Mouse (Mus musculus) small intestine, adult 2 months (tissue): ENCODE measurements around the gene Rasa4. TPM values are rescaled to one million over a fixed set of nuclear protein-coding genes. Genes with fewer than 3 reads are reported as not detected.

Experiments
- H3K27ac ChIP-seq: fragments of 200-500 bp; 2 replicates; pipeline ENCODE4 v1.5.1; 2012; ENCODE audit warnings: low read depth, low read length, control low read depth, inconsistent platforms; ENCODE audit not compliant: insufficient read depth
- H3K27me3 ChIP-seq: fragments of 200-500 bp; 2 replicates; pipeline ENCODE4 v1.6.1; 2012; ENCODE audit warnings: mild to moderate bottlenecking, moderate library complexity, low read length, inconsistent platforms; ENCODE audit not compliant: control insufficient read depth, insufficient read depth
- H3K36me3 ChIP-seq: fragments of 200-500 bp; 2 replicates; pipeline ENCODE4 v1.6.1; 2012; ENCODE audit warnings: mild to moderate bottlenecking, low read length, control low read depth, inconsistent platforms; ENCODE audit not compliant: control insufficient read depth, insufficient read depth
- H3K4me1 ChIP-seq: fragments of 200-500 bp; 2 replicates; pipeline ENCODE4 v1.6.1; 2012; ENCODE audit warnings: low read length, inconsistent platforms, mixed read lengths; ENCODE audit not compliant: control insufficient read depth, insufficient read depth, insufficient read length
- H3K4me3 ChIP-seq: fragments of 200-500 bp; 2 replicates; pipeline ENCODE4 v1.5.1; 2012; ENCODE audit warnings: low read depth, mild to moderate bottlenecking, control low read depth, inconsistent platforms, low read length, moderate library complexity
- CTCF ChIP-seq: fragments of 200-500 bp; IDR thresholded peaks from 2 replicates; pipeline ENCODE4 v1.5.1; 2012; ENCODE audit warnings: low read depth, mild to moderate bottlenecking, control low read depth, inconsistent platforms, low read length, moderate library complexity, mixed read lengths; ENCODE audit not compliant: insufficient replicate concordance, insufficient read length; ENCODE audit errors: extremely low read depth
- POLR2A ChIP-seq: fragments of 200-500 bp; IDR thresholded peaks from 2 replicates; pipeline ENCODE4 v1.6.1; 2012; ENCODE audit warnings: low read depth, mild to moderate bottlenecking, control low read depth, inconsistent platforms, low read length, moderate library complexity
- WGBS: fragments of 180-500 bp; shearing (Covaris S2); methylation state at CpG from one replicate; pipeline ENCODE4 v1.1.7; 2018; 5-methylcytosine and 5-hydroxymethylcytosine counted together
- polyA plus RNA-seq: library from polyadenylated mRNA; depleted of rRNA; stranded (reverse); fragments of >200 nt; gene quantifications from 2 replicates; pipeline ENCODE4 v1.2.3, GENCODE M21; 2012

Rasa4 gene
- polyA plus RNA-seq, 1 experiment, result 42.8 TPM

DNA sequence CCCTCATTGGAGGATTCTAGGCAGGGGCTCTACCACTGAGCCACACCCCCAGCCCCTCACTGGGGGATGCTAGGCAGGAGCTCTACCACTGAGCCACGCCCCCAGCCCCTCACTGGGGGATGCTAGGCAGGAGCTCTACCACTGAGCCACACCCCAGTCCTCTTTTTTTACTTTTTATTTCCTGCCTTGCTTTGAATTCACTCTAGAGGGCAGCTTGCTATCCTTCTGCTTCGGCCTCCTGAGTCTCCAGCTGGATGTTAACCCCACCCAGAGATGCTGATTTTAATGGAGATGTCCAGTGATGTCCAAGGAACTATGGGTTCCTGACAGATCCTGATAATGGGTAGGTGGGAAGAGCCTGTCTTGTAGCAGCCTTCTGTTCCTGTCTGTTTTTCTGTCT, 14.3 kb upstream of the Rasa4 start:
- no peak overlapping the region for H3K4me3 ChIP-seq
- H3K36me3 ChIP-seq, result no peaks in the 10 kb centered on the region
- no peaks in the 10 kb centered on the region for H3K27me3 ChIP-seq
- peaks cover 2% of the 10 kb centered on the region; the same call in 1 of the 2 replicates for H3K4me1 ChIP-seq
- no peak overlapping the region for H3K27ac ChIP-seq
- WGBS, result 50% methylated on average over 2 of the region's 2 CpGs
- TF ChIP-seq POLR2A (no peak), CTCF (no peak)

DNA sequence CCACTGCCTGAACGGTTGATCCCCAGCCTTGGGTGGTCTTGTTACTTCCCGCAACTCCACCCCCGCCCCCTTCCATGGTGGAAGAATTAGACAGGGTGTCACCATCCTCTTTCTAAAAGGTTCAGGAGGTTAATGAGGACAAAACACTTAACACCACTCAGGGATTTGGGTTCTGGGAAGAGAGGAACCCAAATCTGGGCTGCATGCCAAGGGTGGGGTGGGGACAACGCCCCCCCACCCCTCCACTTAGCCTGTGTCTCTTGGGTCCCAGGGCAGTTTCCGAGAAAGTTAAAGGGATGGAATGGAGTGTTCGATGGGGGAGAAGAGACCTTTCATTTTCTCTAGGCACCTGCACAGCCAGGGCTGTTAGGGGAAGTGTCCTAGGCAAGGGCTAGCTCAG, 10.7 kb upstream of the Rasa4 start:
- 51% methylated on average over 6 of the region's 6 CpGs for WGBS
- peaks cover 7% of the 10 kb centered on the region; the same call in 1 of the 2 replicates for H3K4me1 ChIP-seq
- no peak for TF ChIP-seq POLR2A
- TF ChIP-seq CTCF, result no peak

DNA sequence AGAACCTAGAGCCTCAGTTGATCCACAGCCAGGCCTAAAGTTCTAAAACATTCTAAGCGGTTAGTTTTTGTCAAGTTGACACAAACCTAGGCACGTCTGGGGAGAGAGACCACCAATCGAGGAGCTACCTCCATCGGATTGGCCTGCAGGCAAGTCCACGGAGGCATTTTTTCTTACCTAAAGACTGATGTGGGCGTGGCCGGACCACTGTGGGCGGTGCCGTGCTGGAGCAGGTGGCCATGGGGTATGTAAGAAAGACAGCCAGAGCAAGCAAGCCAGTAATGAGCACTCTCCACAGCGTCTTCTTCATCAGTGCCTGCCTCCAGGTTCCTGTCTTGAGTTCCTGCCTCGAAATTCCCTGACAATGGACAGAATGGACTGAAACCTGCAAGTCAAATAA, 10.2 kb upstream of the Rasa4 start:
- H3K4me1 ChIP-seq, result peaks cover 5% of the 10 kb centered on the region; the same call in 1 of the 2 replicates
- H3K36me3 ChIP-seq, result no peaks in the 10 kb centered on the region
- H3K4me3 ChIP-seq, result no peak overlapping the region
- 48% methylated on average over 11 of the region's 11 CpGs for WGBS
- H3K27me3 ChIP-seq, result no peaks in the 10 kb centered on the region
- TF ChIP-seq POLR2A (no peak), CTCF (no peak)
- no peak overlapping the region for H3K27ac ChIP-seq

More for the DNA sequence above, 10.7 kb upstream of the Rasa4 start:
- Histone ChIP-seq H3K36me3 (no peaks in the 10 kb centered on the region), H3K27me3 (no peaks in the 10 kb centered on the region), H3K4me3 (no peak overlapping the region), H3K27ac (no peak overlapping the region)

DNA sequence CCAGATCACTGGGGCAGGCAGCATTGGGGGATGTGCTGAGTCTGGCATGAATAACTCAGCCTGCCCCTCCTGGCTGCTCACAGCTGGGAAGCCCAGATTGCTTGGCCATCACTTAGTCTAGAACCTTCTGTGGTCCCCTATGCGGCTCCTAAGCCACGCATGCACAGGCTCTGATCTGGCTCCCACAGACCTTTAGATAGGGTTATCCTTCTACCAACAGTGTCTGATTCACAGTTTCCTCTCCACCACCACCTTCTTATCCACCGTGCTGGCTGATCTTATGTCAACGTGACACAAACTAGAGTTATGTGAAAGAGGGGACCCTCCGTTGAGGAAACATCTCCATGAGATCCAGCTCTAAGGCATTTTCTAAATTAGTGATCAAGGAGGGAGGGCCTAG, 8.6 kb upstream of the Rasa4 start:
- WGBS, result 91% methylated on average over 5 of the region's 5 CpGs
- no peak overlapping the region for H3K4me3 ChIP-seq
- H3K27ac ChIP-seq, result no peak overlapping the region
- no peaks in the 10 kb centered on the region for H3K27me3 ChIP-seq
- TF ChIP-seq CTCF (no peak), POLR2A (no peak)
- H3K36me3 ChIP-seq, result no peaks in the 10 kb centered on the region
- H3K4me1 ChIP-seq, result peaks cover 5% of the 10 kb centered on the region; the same call in 1 of the 2 replicates

DNA sequence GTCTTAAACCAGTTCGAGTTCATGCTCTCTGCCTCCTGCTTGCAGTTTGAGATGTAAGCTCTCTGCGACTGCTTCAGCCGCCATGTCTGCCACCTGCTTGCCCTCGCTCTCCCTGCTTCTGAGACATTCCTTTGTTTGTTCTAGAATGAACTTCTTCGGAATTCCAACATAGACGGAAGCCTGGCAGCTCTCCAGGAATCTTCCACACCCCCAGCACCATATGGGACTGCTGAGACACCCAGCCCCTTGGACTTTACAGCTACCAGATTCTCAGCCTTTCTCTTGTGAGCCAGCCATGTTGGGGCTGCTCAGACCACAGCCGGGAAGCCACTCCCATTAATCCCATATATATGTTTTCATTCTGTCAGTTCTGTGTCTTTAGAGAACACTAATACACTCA, 7.4 kb upstream of the Rasa4 start:
- Histone ChIP-seq H3K27ac (peak overlapping the region; percentile 28; the same call in 1 of the 2 replicates), H3K27me3 (no peaks in the 10 kb centered on the region), H3K36me3 (no peaks in the 10 kb centered on the region), H3K4me1 (peaks cover 5% of the 10 kb centered on the region; the same call in 1 of the 2 replicates), H3K4me3 (no peak overlapping the region)
- TF ChIP-seq CTCF (no peak), POLR2A (no peak)
- WGBS, result 13% methylated on average over 7 of the region's 7 CpGs

DNA sequence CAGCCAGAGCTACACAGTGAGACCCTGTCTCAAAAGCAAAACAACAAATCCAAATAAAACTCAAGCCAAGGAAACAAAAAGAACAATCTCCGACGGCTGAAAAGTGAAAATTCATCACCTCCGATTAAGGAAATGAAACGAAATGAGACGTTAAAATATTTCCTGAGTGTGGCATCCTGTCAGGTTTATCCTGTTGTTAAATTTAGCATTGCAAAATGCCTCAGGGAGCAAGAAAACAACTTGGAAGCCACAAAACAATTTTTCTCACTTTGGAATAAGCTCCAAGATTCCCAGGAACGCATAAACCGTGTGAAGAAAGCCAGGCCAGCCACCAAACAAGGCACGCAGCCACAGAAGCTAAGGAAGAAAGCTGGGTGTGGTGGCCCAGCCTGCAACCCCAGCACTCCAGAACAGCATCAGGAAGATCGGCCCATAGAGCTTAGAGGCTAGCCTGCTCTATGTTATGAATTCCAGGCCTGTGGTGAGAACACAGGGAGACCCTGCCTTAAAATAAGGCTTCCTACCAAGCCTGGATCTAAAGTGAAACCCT, 6.6 kb upstream of the Rasa4 start:
- H3K4me3 ChIP-seq, result no peak overlapping the region
- no peaks in the 10 kb centered on the region for H3K36me3 ChIP-seq
- peak overlapping the region; percentile 28; the same call in 1 of the 2 replicates for H3K27ac ChIP-seq
- 72% methylated on average over 9 of the region's 9 CpGs for WGBS
- H3K4me1 ChIP-seq, result peaks cover 5% of the 10 kb centered on the region; the same call in 1 of the 2 replicates
- no peak for TF ChIP-seq CTCF
- no peaks in the 10 kb centered on the region for H3K27me3 ChIP-seq

DNA sequence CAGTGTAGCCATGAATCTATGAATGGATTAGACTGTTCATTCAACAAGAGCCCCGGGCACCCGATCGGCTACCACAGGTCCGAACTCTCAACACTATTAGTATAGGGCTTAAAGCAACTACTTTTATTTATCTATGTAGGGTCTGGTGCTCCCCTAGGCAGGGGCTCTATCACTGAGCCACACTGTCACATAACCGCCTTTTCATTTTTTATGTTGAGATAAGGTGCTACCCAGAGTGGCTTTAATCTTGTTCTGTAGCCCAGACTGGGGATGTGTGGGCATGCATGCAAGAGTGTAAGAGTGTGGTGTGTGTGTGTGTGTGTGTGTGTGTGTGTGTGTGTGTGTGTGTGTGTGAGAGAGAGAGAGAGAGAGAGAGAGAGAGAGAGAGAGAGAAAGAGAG, 5.6 kb upstream of the Rasa4 start:
- no peak overlapping the region for H3K4me3 ChIP-seq
- H3K27me3 ChIP-seq, result no peaks in the 10 kb centered on the region
- TF ChIP-seq CTCF (no peak), POLR2A (no peak)
- no peak overlapping the region for H3K27ac ChIP-seq
- WGBS, result 95% methylated on average over 5 of the region's 5 CpGs
- peaks cover 5% of the 10 kb centered on the region; the same call in 1 of the 2 replicates for H3K4me1 ChIP-seq
- H3K36me3 ChIP-seq, result no peaks in the 10 kb centered on the region
